Mouse (Mus musculus) cerebellum, adult (tissue): ENCODE data around the gene Rnf26.
A peak's percentile ranks its signal among the peaks of the same experiment; 100 is the strongest.

Source experiments
- ATAC-seq: cut with Nextera tagmentation; 2 replicates; pipeline ENCODE4 v1.9.2; 2017; ENCODE audit warnings: mild to moderate bottlenecking, moderate library complexity, mixed read lengths; ENCODE audit not compliant: insufficient number of reproducible peaks, low FRiP score, low TSS enrichment

Gene Rnf26

GRCm38 (mm10) chr9:44077266-44077910, 35.9 kb downstream of the Rnf26 start:
- ATAC-seq = no peak

DNA sequence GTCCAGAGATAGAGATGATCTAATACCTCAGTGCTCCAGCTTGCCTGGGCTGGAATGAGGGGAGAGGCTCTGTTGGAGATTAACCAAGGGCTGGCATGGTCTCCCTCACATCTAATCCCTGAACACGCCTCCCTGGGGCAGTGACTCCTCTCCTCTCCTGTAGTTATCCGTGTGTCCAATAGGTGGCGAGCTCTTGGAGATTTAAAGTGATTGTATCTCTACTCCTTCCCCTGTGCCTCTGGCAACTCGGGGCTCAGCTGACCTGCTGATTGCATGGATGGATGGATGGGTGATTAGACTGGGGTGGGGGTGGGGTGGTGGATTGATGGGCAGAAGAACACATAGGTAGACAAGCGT, 36.6 kb downstream of the Rnf26 start:
- ATAC-seq = no peak

- ATAC-seq = no peak
Observed at GRCm38 (mm10) chr9:44075996-44076763, 37.1 kb downstream of the Rnf26 start.

DNA sequence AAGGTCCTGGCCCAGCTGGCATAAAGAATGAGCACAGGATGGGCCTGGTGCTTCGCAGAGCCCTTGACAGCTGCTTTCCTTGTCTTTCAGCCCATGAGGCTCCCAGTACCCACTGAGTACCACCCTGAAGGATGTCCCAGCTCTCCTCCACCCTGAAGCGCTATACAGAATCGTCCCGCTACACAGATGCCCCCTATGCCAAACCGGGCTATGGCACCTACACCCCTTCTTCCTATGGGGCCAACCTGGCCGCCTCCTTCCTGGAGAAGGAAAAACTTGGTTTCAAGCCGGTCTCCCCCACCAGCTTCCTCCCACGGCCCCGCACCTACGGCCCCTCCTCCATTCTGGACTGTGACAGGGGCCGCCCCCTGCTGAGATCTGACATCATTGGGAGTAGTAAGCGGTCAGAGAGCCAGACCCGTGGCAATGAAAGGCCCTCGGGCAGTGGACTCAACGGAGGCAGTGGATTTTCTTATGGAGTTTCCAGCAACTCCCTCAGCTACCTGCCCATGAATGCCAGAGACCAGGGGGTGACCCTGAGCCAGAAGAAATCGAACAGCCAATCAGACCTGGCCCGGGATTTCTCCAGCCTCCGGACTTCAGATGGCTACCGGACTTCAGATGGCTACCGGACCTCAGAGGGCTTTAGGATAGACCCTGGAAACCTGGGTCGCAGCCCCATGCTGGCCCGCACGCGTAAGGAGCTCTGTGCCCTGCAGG, 37.9 kb downstream of the Rnf26 start:
- ATAC-seq = no peak

DNA sequence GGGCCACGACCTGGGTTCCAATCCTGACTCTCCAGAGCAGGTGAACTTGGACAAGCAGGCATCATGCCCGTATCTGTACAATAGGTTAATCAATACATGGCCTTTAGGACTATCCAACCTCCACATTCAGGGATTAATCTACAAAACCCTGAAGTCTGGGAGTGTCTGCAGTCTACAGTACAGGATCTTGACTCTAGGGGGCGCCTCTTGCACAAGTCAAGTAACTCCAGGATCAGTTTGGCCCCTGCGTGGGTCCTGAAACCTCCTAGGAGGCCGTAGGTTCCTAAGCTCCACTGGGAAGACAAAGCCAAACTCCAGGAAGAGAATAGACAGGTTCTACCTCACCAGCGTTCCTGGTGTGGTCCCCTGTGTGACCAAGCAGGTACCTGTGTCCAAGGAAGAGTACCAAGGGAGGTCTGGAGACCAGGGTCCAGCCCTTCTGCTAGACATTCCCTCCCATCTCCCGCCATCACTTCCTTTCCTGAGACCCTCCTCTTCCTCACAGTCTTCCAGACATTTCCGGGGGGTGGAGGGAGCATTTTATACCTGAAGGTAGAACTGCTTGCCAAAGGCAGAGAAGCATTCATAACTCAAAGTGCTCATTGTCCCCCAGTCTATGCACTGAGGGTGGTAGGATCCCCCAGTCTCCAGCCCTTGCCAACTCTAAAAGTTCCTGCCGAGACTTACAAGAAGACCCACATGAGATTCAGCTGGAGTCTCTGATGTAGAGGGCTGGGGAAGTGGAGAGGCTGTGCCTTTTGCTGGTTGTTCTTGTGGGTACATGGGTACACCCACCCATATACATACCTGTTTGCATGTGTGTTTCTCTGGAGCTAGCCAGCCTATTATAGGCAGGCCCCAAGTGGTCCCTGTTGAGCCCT, 38.7 kb downstream of the Rnf26 start:
- ATAC-seq = no peak

- no peak for ATAC-seq
Observed at GRCm38 (mm10) chr9:44073115-44073514, 40.2 kb downstream of the Rnf26 start.

GRCm38 (mm10) chr9:44072599-44072915, 40.8 kb downstream of the Rnf26 start:
- no peak for ATAC-seq

DNA sequence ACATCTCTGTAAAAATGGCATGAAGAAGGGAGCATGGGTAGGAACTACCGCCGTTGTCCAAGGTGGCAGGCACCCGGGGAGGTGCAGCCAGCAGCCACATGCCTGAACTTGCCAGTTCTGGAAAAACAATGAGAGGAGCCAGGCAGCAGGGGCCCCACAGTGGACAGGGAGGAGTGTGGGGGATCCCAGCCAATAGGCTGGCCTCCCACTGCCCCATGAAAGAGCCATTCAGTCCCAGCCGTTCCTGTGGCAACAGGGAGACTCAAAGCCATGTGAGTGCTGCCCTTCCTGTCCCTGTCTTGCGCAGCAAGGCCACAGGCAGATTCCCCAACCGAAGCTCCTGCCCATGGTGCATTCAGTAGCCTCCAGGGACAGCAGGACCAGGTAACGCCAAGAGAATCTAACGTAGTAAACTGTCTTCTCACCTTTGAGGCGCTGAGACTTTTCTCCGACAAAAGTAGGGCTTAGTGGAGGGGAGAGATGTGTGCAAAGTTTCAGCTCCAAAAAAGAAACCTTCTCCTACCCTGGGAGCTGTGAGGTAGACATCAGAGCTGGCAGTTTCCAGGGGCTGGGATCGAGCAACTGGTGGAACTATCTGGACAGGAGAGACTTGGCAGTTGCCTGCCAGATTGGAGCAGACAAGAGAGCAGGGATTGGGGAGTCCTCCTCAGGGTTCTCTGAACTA, 41.3 kb downstream of the Rnf26 start:
- ATAC-seq = no peak

DNA sequence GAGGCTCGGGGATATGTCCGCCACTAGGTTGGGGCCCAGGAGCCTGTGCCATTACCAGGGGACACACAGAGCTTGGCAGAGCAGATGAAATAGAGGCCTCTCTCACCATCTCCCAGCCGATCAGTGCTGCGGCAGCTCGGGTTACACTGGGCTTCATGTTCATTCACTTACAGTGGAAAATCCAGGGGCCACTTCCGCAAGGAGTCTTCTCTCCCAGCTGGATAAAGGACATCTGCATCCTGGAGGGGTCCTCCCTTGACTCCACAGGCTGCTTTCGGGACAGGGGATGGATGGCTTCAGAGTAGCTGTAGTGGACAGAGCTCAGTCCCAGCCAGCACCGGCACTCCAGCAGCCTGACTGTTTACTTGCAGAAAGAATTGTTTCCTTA, 42.5 kb downstream of the Rnf26 start:
- no peak for ATAC-seq

- ATAC-seq = no peak
Observed at GRCm38 (mm10) chr9:44070113-44070843, 43.0 kb downstream of the Rnf26 start.

DNA sequence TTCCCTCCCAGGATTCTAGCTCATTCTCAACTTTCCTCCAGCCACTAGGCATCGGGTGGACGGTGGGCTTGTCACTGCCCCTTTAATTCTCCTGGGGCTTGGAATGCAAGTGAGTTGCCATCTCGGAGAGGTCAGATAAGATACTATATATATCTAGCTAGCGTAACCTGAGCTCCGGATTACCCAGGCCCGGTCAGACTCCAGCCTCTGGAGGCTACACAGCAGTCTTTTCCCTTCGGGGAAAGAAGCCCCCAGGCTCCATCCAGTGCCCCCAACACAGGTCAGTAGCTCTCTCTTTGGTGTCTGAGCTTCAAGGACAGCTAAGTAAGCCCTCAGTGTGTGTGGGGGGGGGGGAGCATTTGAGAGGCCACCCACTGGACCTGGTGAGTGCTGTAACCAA, 44.1 kb downstream of the Rnf26 start:
- ATAC-seq = no peak

DNA sequence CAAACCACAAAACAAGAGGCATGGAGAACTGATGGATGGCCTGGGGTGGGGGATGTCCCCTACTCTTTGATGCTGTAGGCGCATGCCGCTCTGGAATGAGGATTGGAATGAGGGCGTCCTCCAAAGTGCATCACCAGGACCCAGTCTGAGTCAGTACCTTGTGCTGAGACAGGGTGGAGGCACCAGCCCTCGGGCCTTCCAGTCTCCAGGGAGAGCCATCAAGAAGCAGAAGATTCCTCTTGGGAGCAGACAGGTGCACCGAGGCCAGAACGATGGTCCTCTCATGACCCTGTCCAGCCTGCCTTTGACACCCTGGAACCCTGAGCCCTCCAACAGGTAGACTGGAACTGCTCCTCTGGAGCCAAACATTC, 45.4 kb downstream of the Rnf26 start:
- no peak for ATAC-seq

DNA sequence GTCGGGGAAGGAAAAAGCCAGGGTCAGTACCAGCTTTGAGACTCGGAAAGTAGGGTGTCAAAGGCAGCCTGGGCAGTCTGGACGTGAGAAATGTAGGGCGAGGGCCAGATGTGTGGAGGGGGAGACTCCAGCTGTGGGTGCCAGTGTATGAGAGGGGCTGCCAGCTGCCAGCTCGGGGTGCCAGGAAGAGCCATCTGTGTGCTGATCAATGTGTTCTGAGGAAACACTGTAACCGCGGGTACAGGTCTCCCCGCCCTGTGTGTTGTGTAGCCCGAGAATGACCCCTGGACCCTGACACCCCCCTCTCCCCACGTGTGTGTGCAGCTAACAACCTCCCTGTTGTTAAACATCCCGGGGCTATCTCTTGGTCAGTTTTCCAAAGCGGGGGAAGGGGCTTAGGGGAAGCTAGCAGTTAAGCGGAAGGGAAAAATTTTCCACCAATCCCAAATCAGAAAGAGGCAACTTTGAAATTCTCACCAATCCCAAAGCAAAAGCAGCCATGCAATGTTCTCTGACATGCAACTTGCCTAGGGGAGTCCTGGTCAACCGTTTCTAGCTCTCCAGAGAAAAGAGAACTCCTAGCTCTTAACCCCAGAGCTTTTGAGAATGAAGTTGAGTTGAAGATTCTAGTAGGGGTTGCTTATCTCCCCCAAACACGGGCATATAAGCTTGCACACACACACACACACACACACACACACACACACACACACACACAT, 45.9 kb downstream of the Rnf26 start:
- ATAC-seq = 0 out of 2 replicates have a peak, but pooled peaks have one; percentile 12

DNA sequence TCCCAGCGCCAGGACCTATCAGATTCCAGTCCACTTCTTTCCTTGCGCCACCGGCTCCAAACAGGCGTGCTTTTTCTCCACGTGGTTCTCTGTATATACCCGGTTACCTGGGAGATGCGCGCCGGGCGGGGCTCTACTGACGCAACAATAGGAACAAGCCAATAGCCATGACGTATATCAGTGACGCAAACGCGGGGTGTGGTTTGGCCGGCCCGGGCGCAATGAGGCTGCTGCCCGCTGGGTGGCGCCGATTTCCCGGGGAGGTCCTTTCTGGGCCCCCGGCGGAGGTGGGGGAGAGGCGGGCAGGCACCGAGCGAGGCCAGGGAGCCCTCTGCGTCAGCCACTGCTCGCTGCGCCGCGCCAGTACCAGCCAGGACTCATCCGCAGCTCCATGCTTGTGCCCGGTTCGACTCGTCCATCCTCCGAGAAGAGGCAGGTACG, 46.5 kb downstream of the Rnf26 start, which contains the start of gene Usp2:
Gene Usp2 (plus strand): TSS at position 237 of the 441 bp plus-strand sequence.
- ATAC-seq = peak; percentile 90

GRCm38 (mm10) chr9:44065177-44065576, 48.1 kb downstream of the Rnf26 start:
- no peak for ATAC-seq

DNA sequence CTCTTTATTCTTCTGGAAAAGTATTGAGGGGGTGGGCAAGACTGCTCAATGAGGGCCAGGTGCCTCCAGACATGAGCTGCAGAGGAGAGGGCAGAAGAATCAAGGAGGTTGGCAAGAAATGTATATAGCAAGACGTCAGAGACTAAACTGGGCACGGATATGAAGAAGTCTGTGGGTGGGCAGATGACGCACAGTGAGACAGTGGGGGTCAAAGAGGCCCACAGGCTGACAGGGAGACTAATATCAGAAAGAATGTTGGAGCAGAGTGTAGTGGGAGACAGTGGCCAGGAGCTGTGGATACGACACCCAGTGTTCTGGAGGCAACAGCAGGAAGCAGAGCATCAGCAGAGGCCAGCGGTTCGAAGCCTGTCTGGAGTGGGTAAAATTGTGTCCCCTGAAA, 54.7 kb downstream of the Rnf26 start:
- ATAC-seq = no peak

GRCm38 (mm10) chr9:44053936-44054335, 59.4 kb downstream of the Rnf26 start:
- ATAC-seq = no peak

DNA sequence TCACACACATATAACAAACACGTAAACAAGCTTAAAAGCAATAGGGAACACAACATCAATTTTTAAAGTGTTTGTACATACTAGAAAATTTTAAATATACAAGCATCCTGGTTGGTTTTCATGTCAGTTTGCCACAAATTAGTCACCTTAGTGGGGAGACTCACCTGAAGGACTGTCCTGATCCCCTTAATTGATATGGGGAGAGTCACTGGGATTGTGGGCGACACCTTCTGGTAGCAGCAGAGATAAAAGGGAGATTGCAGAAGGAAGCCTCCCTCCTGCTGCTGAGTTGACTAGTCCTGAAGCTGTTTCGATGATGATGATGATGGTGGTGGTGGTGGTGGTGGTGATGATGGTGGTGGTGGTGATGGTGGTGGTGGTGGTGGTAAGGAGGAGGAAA, 60.5 kb downstream of the Rnf26 start:
- no peak for ATAC-seq
